ENCODE assay signal across 8 mouse cellular contexts in genomic region chr3:79664787-79665408, GRCm38 (mm10). TPM values are rescaled to one million over a fixed set of nuclear protein-coding genes. Genes with fewer than 3 reads are reported as not detected.
DNase-seq lines count a peak whose midpoint lies in the region; ATAC-seq lines count a peak whose summit lies in the region.

No protein-coding gene starts in this region.

- peak; percentile 31 for DNase-seq in gastrocnemius, postnatal 10 days
- no peak for DNase-seq in gastrocnemius, postnatal 25 days
- peak; percentile 28 for DNase-seq in WW6 (ENCODE audit: low read depth, low spot score)
- peak; percentile 55 to 78 for DNase-seq in heart, postnatal 10 days
- DNase-seq in layer of hippocampus, adult 18-20 months (ENCODE audit: low spot score in 2 of 2), result peak; percentile 28 to 78
- DNase-seq in spleen, adult 12 weeks (ENCODE audit: low spot score), result peak; percentile 10

- intact Hi-C loops in heart, postnatal 10 days (cut with DNase I), result loop anchor here (2.0 kb wide), 1 partner anchor 144 kb away; no protein-coding TSS in a partner anchor

- peak; percentile 92 for ATAC-seq in common myeloid progenitor, adult 5-6 weeks (replicated peaks; ENCODE audit: low read depth, poor library complexity, severe bottlenecking)
- ATAC-seq in megakaryocyte progenitor cell, adult 5-6 weeks (replicated peaks; ENCODE audit: poor library complexity), result peak; percentile 84

RNA-seq across cellular contexts. Expression of gene Etfdh, which starts 35.6 kb away (rescaled TPM):
- total RNA-seq in gastrocnemius, postnatal 10 days (2021), result 10 to 100 TPM; 93.0 to 99.1 TPM
- 100 to 1,000 TPM; 106 to 115 TPM for total RNA-seq in gastrocnemius, postnatal 25 days (2021)
- total RNA-seq in common myeloid progenitor, adult 5-6 weeks (2017), result 71.0 and 75.7 TPM in 2 replicates
- total RNA-seq in heart, postnatal 10 days (2021), result 100 to 1,000 TPM; 538 to 541 TPM
- 10 to 100 TPM; 25.9 to 28.6 TPM for total RNA-seq in layer of hippocampus, adult 18-20 months (2021)
- total RNA-seq in megakaryocyte progenitor cell, adult 5-6 weeks (2015), result 40.3 and 42.5 TPM in 2 replicates
- total RNA-seq in megakaryocyte progenitor cell, adult 5-6 weeks (2017), result 60.0 and 73.8 TPM in 2 replicates

RNA-seq across cellular contexts. Expression of gene 4930579G24Rik, which starts 36.0 kb away (rescaled TPM):
- 1 to 10 TPM; 3.6 to 3.9 TPM for total RNA-seq in gastrocnemius, postnatal 10 days (2021)
- total RNA-seq in gastrocnemius, postnatal 25 days (2021), result 1 to 10 TPM; 1.2 to 1.4 TPM
- total RNA-seq in common myeloid progenitor, adult 5-6 weeks (2017), result 14.1 and 17.7 TPM in 2 replicates
- 1 to 10 TPM; 5.1 to 6.0 TPM for total RNA-seq in heart, postnatal 10 days (2021)
- total RNA-seq in layer of hippocampus, adult 18-20 months (2021), result 1 to 10 TPM; 1.0 to 1.3 TPM
- total RNA-seq in megakaryocyte progenitor cell, adult 5-6 weeks (2015), result 38.3 and 42.3 TPM in 2 replicates
- 14.4 and 15.7 TPM in 2 replicates for total RNA-seq in megakaryocyte progenitor cell, adult 5-6 weeks (2017)
